Mouse (Mus musculus) embryonic facial prominence, embryonic 15.5 days (tissue): ENCODE results near the gene Cyb5r3. TPM values are rescaled to one million over a fixed set of nuclear protein-coding genes. Genes with fewer than 3 reads are reported as not detected.

Experiments used
- ATAC-seq: fragments of 200-750 bp; cut with Nextera tagmentation; 2 replicates; pipeline ENCODE4 v1.8.0; 2017; ENCODE audit warnings: low read depth, moderate TSS enrichment; ENCODE audit not compliant: insufficient number of reproducible peaks, low FRiP score, low TSS enrichment
- H3K27ac ChIP-seq: fragments of 300-500 bp; sonication (generic); replicated peaks from 2 replicates; pipeline ENCODE4 v1.5.1; 2015; ENCODE audit warnings: mild to moderate bottlenecking, inconsistent platforms
- H3K27me3 ChIP-seq: fragments of 300-500 bp; sonication (generic); 2 replicates; pipeline ENCODE4 v1.6.1; 2015; ENCODE audit warnings: inconsistent platforms
- H3K36me3 ChIP-seq: fragments of 300-500 bp; sonication (generic); 2 replicates; pipeline ENCODE4 v1.6.1; 2015; ENCODE audit warnings: mild to moderate bottlenecking, inconsistent platforms
- H3K4me1 ChIP-seq: fragments of 300-500 bp; sonication (generic); 2 replicates; pipeline ENCODE4 v1.6.1; 2015; ENCODE audit warnings: inconsistent platforms
- H3K4me2 ChIP-seq: fragments of 300-500 bp; sonication (generic); replicated peaks from 2 replicates; pipeline ENCODE4 v1.6.1; 2015; ENCODE audit warnings: mild to moderate bottlenecking, inconsistent platforms
- H3K4me3 ChIP-seq: fragments of 300-500 bp; sonication (generic); replicated peaks from 2 replicates; pipeline ENCODE4 v1.5.1; 2015; ENCODE audit warnings: mild to moderate bottlenecking, inconsistent platforms
- H3K9ac ChIP-seq: fragments of 300-500 bp; sonication (generic); 2 replicates; pipeline ENCODE4 v1.6.1; 2015; ENCODE audit warnings: inconsistent platforms
- H3K9me3 ChIP-seq: fragments of 300-500 bp; sonication (generic); replicated peaks from 2 replicates; pipeline ENCODE4 v1.6.1; 2016; ENCODE audit warnings: inconsistent platforms
- WGBS: fragments of 180-500 bp; shearing (Covaris S2); methylation state at CpG from one replicate; pipeline ENCODE4 v1.1.7; 2015; 5-methylcytosine and 5-hydroxymethylcytosine counted together
- polyA plus RNA-seq: library from polyadenylated mRNA; unstranded; fragments of >200 nt; fragmentation: Nextera tagmentation; extraction: Ambion mirVana; gene quantifications from 2 replicates; pipeline ENCODE4 v1.2.1, GENCODE M21; 2015

Cyb5r3 gene
- polyA plus RNA-seq, 1 experiment from 2014 or later, result 185 TPM

DNA sequence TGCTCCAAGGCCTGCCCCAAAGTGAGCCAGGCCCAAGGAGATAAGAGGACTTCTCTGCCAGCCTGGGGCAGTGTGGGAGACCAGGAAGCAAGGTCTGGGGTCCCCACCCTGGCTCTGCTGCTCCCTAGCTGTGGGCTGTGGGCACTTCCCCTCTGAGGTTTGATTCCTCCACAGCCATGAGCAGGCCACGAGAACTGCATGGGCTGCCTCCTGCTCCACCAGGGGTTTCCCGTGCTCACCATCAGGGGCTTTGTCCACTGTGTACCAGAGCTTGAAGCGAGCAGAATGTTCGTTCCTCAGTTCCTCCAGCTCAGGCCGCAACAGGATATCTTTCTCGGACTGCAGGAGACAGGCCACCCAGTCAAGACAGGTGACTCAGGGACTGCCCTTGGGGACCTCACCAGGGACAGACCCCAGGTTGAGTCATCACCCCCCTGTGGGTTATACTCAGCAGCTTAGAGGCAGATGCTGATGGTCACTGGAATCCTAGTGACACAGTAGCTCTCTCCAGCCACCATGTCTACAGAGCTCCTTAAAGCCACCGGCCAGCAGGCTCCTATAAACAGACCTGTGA lies 13.7 kb downstream of the Cyb5r3 start:
- H3K36me3 ChIP-seq, result peaks cover 77% of the 10 kb centered on the region
- no peak for ATAC-seq
- no peak overlapping the region for H3K27ac ChIP-seq

DNA sequence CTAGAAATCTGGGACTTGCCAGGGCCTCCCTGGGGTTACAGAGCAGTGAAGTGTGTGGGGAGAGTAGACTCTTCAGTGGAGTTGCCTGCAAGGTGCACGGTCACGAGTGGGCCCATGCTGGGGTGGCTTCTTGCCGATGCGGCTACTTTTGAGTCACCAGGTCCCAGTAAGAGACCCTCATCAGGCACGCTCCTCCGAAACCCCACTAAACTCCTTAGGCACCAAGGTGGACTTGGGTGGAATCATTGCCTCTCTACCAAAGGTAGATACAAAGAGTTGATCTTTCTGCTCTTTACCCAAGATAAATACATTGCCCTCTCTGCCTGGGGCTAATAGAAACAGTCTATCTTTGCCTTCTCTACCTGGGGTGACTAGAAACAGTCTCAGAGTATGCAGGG lies 14.7 kb downstream of the Cyb5r3 start:
- Histone ChIP-seq H3K4me1 (0 out of 2 replicates have a peak, but pooled peaks cover 9% of the 10 kb centered on the region), H3K4me3 (no peak overlapping the region), H3K27ac (peak overlapping the region; percentile 44; the same call in 1 of the 2 replicates), H3K4me2 (no peak overlapping the region), H3K36me3 (peaks cover 80% of the 10 kb centered on the region), H3K27me3 (no peaks in the 10 kb centered on the region), H3K9ac (no peak overlapping the region), H3K9me3 (no peaks in the 10 kb centered on the region)
- 97% methylated on average over 6 of the region's 6 CpGs for WGBS
- no peak for ATAC-seq

More for the DNA sequence above, 13.7 kb downstream of the Cyb5r3 start:
- Histone ChIP-seq H3K9ac (no peak overlapping the region), H3K4me3 (no peak overlapping the region), H3K4me1 (0 out of 2 replicates have a peak, but pooled peaks cover 9% of the 10 kb centered on the region), H3K9me3 (no peaks in the 10 kb centered on the region), H3K4me2 (no peak overlapping the region), H3K27me3 (no peaks in the 10 kb centered on the region)
- 92% methylated on average over 7 of the region's 7 CpGs for WGBS

DNA sequence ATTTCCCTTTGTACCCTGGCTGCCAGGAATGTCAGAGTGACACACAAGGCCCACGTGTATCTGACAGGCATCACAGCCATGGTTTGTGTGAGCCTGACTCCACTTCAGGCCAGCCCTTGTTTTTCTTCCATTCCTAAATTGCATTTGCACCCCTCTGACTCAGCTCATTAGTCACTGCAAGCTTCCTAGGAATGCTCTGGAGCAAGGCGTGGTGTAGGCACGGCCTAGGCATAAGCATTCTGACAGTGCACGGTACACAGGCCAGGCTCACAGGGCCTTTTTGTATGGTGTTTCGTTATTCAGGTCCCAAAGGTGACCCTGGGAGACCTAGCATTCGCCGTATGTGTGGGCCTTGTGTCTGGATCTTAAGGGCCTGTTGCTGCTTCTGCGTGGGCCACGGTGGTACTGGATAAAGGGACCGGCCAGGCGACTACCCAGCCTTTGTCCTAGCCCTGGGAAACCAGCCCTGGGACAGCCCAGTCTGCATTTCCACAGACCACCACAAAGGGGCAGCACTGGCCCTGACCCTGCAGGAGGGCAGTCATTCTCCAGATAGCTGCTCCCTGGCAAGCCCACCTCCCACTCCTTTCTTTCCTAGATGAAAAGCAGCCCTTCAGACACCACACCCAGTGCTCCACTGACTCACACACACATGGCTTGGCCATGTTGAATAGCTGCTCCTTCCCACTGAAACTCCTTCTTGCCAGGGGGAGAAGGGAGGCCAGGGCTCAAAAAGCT lies 15.3 kb downstream of the Cyb5r3 start:
- no peak overlapping the region for H3K9ac ChIP-seq
- no peak for ATAC-seq
- no peak overlapping the region for H3K4me3 ChIP-seq
- H3K27me3 ChIP-seq, result no peaks in the 10 kb centered on the region
- peaks cover 75% of the 10 kb centered on the region for H3K36me3 ChIP-seq
- no peak overlapping the region for H3K4me2 ChIP-seq
- peak overlapping the region; percentile 44; the same call in 1 of the 2 replicates for H3K27ac ChIP-seq
- no peaks in the 10 kb centered on the region for H3K9me3 ChIP-seq
- WGBS, result 76% methylated on average over 11 of the region's 11 CpGs
- 0 out of 2 replicates have a peak, but pooled peaks cover 9% of the 10 kb centered on the region for H3K4me1 ChIP-seq

DNA sequence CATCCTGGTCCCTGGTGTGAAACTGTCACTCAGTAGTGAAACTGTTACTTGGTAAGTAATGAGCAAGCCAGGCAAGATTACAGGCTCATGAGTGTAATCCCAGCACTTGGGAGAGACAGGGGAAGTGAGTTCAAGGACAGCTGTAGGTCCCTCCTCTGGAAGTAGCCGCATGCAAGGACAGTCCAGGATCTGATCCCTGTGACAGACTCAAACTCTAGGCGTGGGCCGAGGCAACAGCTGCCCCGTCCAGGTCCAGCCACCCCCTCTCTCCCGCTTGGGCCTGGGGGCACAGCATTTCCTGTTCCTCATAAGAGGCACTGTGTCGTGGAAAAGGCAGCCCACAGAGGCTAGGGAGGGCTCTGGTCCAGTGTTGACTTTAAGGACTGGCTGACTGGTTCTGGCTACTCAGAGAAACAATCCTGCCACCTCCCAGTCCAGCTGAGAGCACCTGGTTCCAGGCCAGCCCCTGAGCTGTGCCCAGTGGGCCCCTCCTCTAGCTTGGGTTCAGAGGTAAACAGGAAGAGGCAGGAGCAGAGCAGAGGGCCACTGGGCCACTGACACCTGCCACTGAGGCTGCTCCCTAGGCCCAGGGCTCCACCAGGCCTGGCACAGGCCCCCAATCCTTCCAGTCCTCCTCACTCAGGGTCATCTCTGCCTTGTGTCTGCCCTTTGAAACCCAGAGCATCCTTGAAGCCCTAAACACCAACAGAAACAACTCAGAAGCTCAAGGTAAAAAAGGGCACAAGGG lies 16.5 kb downstream of the Cyb5r3 start:
- Histone ChIP-seq H3K27ac (peak overlapping the region; percentile 44; the same call in 1 of the 2 replicates), H3K4me2 (no peak overlapping the region), H3K9ac (no peak overlapping the region), H3K27me3 (no peaks in the 10 kb centered on the region), H3K4me1 (0 out of 2 replicates have a peak, but pooled peaks cover 9% of the 10 kb centered on the region), H3K4me3 (no peak overlapping the region), H3K9me3 (no peaks in the 10 kb centered on the region), H3K36me3 (peaks cover 64% of the 10 kb centered on the region)
- WGBS, result 47% methylated on average over 6 of the region's 6 CpGs
- no peak for ATAC-seq

DNA sequence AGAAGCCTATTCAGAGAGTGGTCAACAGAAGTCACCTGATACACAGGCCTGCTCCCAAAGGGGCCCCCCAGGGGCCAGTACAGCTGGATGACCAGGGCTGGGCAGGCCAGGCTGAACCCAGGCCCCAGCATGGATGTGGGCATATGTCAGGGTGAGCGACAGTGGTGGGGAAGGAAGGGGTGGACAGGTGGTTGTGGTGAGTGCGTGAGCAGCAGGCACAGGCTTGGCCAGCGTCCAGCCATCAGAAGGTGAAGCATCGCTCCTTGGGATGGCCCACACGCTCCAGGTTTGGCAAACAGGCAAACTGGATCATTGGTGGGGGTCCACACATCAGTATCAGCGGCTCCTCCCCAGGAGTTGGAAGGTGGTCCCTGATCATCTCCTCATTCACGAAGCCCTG lies 18.1 kb downstream of the Cyb5r3 start:
- Histone ChIP-seq H3K36me3 (peaks cover 50% of the 10 kb centered on the region), H3K4me3 (no peak overlapping the region), H3K27me3 (no peaks in the 10 kb centered on the region), H3K4me2 (no peak overlapping the region), H3K27ac (no peak overlapping the region), H3K9ac (no peak overlapping the region), H3K9me3 (no peaks in the 10 kb centered on the region), H3K4me1 (peaks cover 13% of the 10 kb centered on the region; the same call in 1 of the 2 replicates)
- no peak for ATAC-seq
- WGBS, result 91% methylated on average over 7 of the region's 7 CpGs

DNA sequence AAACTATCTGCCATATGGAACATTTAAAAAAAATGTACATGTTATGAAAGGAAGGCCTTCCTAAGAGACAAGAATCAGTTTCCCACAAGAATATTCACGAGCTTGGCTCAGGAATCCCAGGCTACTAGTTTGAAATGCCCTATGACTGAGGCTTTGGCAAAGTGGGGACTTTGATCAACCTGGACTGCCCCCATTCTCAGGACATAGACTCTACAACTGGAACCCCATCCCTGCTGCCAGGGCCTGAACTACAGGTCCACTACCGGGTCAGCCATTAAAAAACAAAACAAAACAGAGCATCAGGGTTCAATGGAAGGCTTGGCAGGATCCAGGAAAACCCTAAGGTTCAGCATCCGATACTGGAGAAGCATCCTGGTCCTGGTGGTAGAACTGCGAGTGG lies 21.7 kb downstream of the Cyb5r3 start:
- Histone ChIP-seq H3K4me2 (no peak overlapping the region), H3K27ac (peak overlapping the region; percentile 55; the same call in 1 of the 2 replicates), H3K9me3 (no peaks in the 10 kb centered on the region), H3K36me3 (peaks cover 30% of the 10 kb centered on the region), H3K9ac (no peak overlapping the region), H3K4me1 (peaks cover 16% of the 10 kb centered on the region), H3K4me3 (no peak overlapping the region), H3K27me3 (no peaks in the 10 kb centered on the region)
- WGBS, result 83% methylated on average over 4 of the region's 4 CpGs
- no peak for ATAC-seq

DNA sequence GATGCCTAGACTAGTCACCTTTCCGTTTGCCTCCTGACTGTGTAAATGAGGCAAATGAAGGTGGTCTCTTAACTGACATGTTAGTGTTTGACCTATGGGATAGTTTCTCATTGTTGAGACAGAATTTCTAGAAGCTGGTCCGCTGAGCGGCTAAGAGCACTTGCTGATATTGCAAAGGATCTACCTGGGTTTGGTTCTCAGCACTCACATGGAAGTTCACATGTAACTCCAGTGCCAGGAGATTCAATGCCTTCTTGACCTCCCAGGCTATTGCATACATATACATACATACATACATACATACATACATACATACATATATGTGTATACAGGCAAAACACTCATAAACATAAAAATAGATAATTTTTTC lies 22.3 kb downstream of the Cyb5r3 start:
- Histone ChIP-seq H3K4me3 (peak overlapping the region; percentile 68), H3K9ac (peak overlapping the region; percentile 19; the same call in 1 of the 2 replicates), H3K9me3 (no peaks in the 10 kb centered on the region), H3K36me3 (peaks cover 32% of the 10 kb centered on the region), H3K27ac (peak overlapping the region; percentile 99), H3K27me3 (no peaks in the 10 kb centered on the region), H3K4me2 (peak overlapping the region; percentile 37), H3K4me1 (peaks cover 16% of the 10 kb centered on the region)
- ATAC-seq, result no peak
- 11% methylated on average over 3 of the region's 3 CpGs for WGBS

DNA sequence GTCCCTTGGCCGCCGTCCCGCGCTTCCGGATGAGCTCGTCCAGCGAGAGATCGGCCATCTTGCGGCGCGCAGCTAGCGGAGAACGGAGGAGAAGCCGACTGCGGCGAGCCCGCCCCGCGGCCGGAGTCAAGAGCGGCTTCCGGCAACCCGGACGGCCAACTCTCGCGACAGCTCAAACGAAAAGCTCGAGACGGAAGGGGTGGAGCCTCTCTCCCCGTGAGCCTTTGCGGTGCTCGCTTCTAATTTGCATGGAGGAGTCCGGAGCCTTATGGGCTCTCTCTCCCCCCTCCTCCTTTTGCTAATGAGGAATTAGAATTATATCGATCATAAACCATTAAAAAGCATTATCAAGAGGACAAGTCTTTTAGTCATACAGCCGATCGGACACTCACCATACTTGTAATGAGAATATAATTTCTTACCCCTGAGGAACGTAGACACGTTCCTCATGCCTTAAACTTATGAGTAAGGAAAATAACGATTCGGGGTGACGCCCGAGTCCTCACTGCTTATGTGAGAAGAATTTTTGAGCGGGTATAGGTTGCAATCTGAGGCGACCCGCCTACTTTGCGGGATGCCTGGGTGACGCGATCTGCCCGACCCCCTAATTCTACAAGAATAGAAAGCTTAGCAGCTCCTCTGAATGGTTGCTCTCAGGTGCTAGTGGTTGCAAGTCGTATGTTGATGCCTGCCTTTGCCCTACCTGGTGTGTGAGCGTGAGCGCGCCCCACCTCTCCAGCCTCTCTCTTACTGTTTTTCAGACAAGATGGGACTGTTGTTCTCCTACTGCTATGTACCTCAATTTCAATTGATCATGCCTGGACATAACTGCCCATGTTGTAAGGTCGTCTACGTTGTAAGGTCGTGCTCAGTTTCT lies 23.0 kb downstream of the Cyb5r3 start, which contains the start of gene Poldip3:
TSS of gene Poldip3 (minus strand) at position 189 of the 877 bp plus-strand sequence.
- Histone ChIP-seq H3K36me3 (peaks cover 31% of the 10 kb centered on the region), H3K4me1 (peaks cover 16% of the 10 kb centered on the region), H3K4me2 (peak within 1 kb of the TSS; percentile 79), H3K27ac (peak within 1 kb of the TSS; percentile 99), H3K9me3 (no peaks in the 10 kb centered on the region), H3K9ac (peak within 1 kb of the TSS; percentile 81), H3K4me3 (peak within 1 kb of the TSS; percentile 68), H3K27me3 (no peaks in the 10 kb centered on the region)
- ATAC-seq, result peak; percentile 93
- under 1% methylated on average over 56 of the region's 56 CpGs for WGBS

DNA sequence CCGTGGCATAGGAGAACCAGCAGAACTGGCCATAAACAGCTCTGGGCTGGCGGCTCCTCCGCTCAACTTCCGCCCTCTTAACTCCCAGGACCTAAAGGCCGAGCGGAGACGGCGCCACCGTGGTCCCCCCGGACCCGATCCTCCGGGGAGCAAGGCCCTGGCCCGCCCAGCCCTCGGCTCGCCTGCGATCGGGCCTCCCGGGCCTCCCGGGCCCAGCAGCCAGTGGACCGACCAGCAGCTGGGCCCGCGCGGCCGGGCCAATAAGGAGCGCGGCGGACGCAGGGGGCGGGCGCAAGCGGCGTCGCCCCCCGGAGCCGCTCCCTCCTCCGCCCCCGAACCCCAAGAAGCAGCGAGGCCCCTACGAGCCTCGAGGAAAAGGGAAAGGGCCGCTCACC lies 23.6 kb downstream of the Cyb5r3 start:
- ATAC-seq, result peak; percentile 87
- H3K9ac ChIP-seq, result peak overlapping the region; percentile 81

DNA sequence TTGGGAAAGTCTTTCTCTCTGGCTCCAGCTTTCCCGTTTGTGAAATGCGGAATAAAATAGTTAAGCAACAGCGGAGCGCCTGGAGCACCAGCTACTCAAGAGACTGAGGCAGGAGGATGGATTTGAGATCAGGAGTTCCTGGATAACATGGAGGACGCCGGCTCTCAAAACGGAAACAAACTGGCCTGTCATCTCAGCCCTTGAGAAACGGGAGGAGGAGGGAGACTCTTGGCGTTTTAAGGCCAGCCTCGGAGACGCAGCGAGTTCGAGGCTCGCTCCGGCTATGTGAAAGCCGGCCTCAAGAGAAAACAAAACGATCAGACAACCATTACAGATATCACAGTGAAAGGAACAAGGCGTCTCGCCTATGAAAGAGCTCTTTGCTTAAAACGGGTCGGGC lies 24.0 kb downstream of the Cyb5r3 start:
- 2% methylated on average over 21 of the region's 21 CpGs for WGBS
- Histone ChIP-seq H3K36me3 (peaks cover 23% of the 10 kb centered on the region), H3K4me1 (peaks cover 23% of the 10 kb centered on the region), H3K27me3 (no peaks in the 10 kb centered on the region), H3K9ac (peak overlapping the region; percentile 81), H3K9me3 (no peaks in the 10 kb centered on the region), H3K4me2 (peak overlapping the region; percentile 79), H3K27ac (peak overlapping the region; percentile 99), H3K4me3 (peak overlapping the region; percentile 68)
- ATAC-seq, result no peak

More for the DNA sequence above, 23.6 kb downstream of the Cyb5r3 start:
- peak overlapping the region; percentile 68 for H3K4me3 ChIP-seq
- H3K4me2 ChIP-seq, result peak overlapping the region; percentile 79
- no peaks in the 10 kb centered on the region for H3K27me3 ChIP-seq
- under 1% methylated on average over 40 of the region's 41 CpGs for WGBS
- no peaks in the 10 kb centered on the region for H3K9me3 ChIP-seq
- H3K36me3 ChIP-seq, result peaks cover 27% of the 10 kb centered on the region
- peak overlapping the region; percentile 99 for H3K27ac ChIP-seq
- H3K4me1 ChIP-seq, result peaks cover 21% of the 10 kb centered on the region
